Mouse (Mus musculus) B cell, adult (primary cell): ENCODE measurements around the gene Capns2. TPM values are rescaled to one million over a fixed set of nuclear protein-coding genes. Genes with fewer than 3 reads are reported as not detected.

Experiments used
- total RNA-seq: library from RNA; stranded (reverse); gene quantifications from 4 replicates; pipeline ENCODE4 v1.2.4, GENCODE M21; 2023; ENCODE audit not compliant: inconsistent age

The Capns2 gene
- total RNA-seq: 0.93 to 1.8 TPM (median 1.1 TPM) in 4 replicates

GRCm38 (mm10) chr8:92901107-92901506 is at the start of gene Capns2:
Capns2 (plus strand) TSS chr8:92901407.

GRCm38 (mm10) chr8:92855171-92855894 is 45.9 kb upstream of the Capns2 start, which contains the start of gene Lpcat2:
Lpcat2 (plus strand) TSS chr8:92855339.

Other genes with a start within 250 kb of the Capns2 start
- not detected in 4 replicates for gene Irx6, start 227.1 kb upstream of the Capns2 start, total RNA-seq
- not detected in 4 replicates for gene Mmp2, start 74.1 kb upstream of the Capns2 start, total RNA-seq
- gene Lpcat2, start 46.1 kb upstream of the Capns2 start, total RNA-seq: 8.4 to 14.6 TPM (median 12.3 TPM) in 4 replicates
- gene Slc6a2, start 58.7 kb downstream of the Capns2 start, total RNA-seq: 0.10 TPM in 1 of 4 replicates, not detected in the others
- not detected in 4 replicates for gene Ces1a, start 146.8 kb downstream of the Capns2 start, total RNA-seq
- not detected in 4 replicates for gene Ces1b, start 178.6 kb downstream of the Capns2 start, total RNA-seq
- not detected in 4 replicates for gene Ces1c, start 229.9 kb downstream of the Capns2 start, total RNA-seq